Mouse (Mus musculus) lung, adult 2 months (tissue): ENCODE data around the gene Rpl29. TPM values are rescaled to one million over a fixed set of nuclear protein-coding genes. Genes with fewer than 3 reads are reported as not detected.

ENCODE experiments used
- DNase-seq: peaks from one replicate; pipeline ENCODE4 v3.0.0; 2022
- H3K4me1 ChIP-seq: fragments of 200-500 bp; 2 replicates; pipeline ENCODE4 v1.6.1; 2011; ENCODE audit warnings: low read length; ENCODE audit not compliant: control insufficient read depth, insufficient read depth
- H3K4me3 ChIP-seq: fragments of 200-500 bp; replicated peaks from 2 replicates; pipeline ENCODE3; 2011; ENCODE audit warnings: low read depth, mild to moderate bottlenecking, control low read depth, low read length; ENCODE audit errors: extremely low read depth
- CTCF ChIP-seq: fragments of 200-500 bp; IDR thresholded peaks from 2 replicates; pipeline ENCODE4 v1.5.1; 2011; ENCODE audit warnings: mild to moderate bottlenecking, low read length, control low read depth; ENCODE audit not compliant: insufficient read depth
- POLR2A ChIP-seq: fragments of 200-500 bp; IDR thresholded peaks from 2 replicates; pipeline ENCODE4 v1.6.1; 2011; ENCODE audit warnings: low read depth, mild to moderate bottlenecking, control low read depth, low read length, borderline replicate concordance; ENCODE audit errors: extremely low read depth
- WGBS: fragments of 180-500 bp; shearing (Covaris S2); methylation state at CpG from one replicate; pipeline ENCODE4 v1.1.7; 2018; 5-methylcytosine and 5-hydroxymethylcytosine counted together
- polyA plus RNA-seq: library from polyadenylated mRNA; depleted of rRNA; stranded (reverse); fragments of >200 nt; gene quantifications from 2 replicates; pipeline ENCODE4 v1.2.3, GENCODE M21; 2012

Gene Rpl29
- polyA plus RNA-seq, 1 experiment: 319 TPM

GRCm38 (mm10) chr9:106413606-106414005, 15.6 kb upstream of the Rpl29 start:
- Histone ChIP-seq H3K4me3 (no peak overlapping the region), H3K4me1 (peaks cover 7% of the 10 kb centered on the region)
- TF ChIP-seq CTCF: no peak
- no peak for TF ChIP-seq POLR2A
- no peak for DNase-seq
- 82% methylated on average over 5 of the region's 5 CpGs for WGBS

GRCm38 (mm10) chr9:106416826-106417225, 12.4 kb upstream of the Rpl29 start:
- no peak for DNase-seq
- WGBS: 93% methylated on average over 6 of the region's 6 CpGs
- Histone ChIP-seq H3K4me1 (peaks cover 9% of the 10 kb centered on the region), H3K4me3 (no peak overlapping the region)
- TF ChIP-seq CTCF (no peak), POLR2A (no peak)

GRCm38 (mm10) chr9:106417841-106418625, 11.2 kb upstream of the Rpl29 start:
- TF ChIP-seq CTCF: no peak
- TF ChIP-seq POLR2A: no peak
- peaks cover 9% of the 10 kb centered on the region for H3K4me1 ChIP-seq
- peak overlapping the region; percentile 6 for H3K4me3 ChIP-seq
- 16% methylated on average over 29 of the region's 29 CpGs for WGBS
- peak; percentile 57 for DNase-seq

DNA sequence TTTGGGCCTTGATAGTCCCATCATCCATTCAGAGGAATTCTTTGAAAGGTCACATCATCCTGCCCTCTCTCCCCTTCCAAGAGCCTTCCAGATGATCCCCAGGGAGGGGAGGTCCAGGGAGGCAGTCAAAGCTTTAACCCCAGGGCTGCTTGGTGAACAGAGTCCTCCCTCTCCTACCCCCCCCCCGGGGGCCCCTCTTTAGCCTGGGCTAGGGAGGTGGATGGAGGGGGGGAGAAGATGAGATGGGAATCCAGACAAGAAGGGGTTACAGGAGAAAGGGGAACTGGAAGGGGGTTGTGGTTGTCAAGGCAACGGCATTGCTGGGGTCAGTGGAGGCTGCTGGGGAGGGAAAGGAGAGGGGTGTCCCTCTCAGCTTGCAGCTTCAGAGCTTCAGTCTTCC, 8.6 kb upstream of the Rpl29 start:
- 4% methylated on average over 2 of the region's 2 CpGs for WGBS
- H3K4me1 ChIP-seq: peaks cover 9% of the 10 kb centered on the region
- TF ChIP-seq POLR2A: no peak
- no peak for TF ChIP-seq CTCF
- no peak for DNase-seq
- H3K4me3 ChIP-seq: no peak overlapping the region

- Histone ChIP-seq H3K4me3 (no peak overlapping the region), H3K4me1 (peaks cover 9% of the 10 kb centered on the region)
- 30% methylated on average over 18 of the region's 18 CpGs for WGBS
- TF ChIP-seq POLR2A (no peak), CTCF (no peak)
- no peak for DNase-seq
These were observed 8.0 kb upstream of the Rpl29 start for GRCm38 (mm10) chr9:106421033-106421864.

DNA sequence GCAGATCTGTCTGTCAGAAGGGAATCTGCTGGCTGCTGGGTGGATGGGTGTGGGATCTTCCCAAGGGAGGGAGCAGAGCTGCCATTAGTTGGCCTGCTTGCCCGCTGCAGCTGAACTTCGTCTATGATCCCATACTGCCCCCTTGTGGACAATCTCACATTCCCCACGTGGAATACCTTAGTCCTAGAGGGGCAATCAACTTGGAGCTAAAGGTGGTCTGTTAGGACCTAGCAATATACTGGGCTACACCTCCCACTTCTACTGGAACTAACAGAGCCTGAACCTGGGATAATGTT, 7.4 kb upstream of the Rpl29 start:
- Histone ChIP-seq H3K4me3 (no peak overlapping the region), H3K4me1 (peaks cover 9% of the 10 kb centered on the region)
- peak; percentile 83 for DNase-seq
- TF ChIP-seq POLR2A (no peak), CTCF (peak; percentile 91)
- WGBS: 0% methylated on average over 3 of the region's 3 CpGs

GRCm38 (mm10) chr9:106428719-106429220, 484 bp upstream of the Rpl29 start:
- DNase-seq: no peak
- Histone ChIP-seq H3K4me3 (peak overlapping the region; percentile 85), H3K4me1 (peaks cover 8% of the 10 kb centered on the region)
- TF ChIP-seq POLR2A (no peak), CTCF (no peak)
- 5% methylated on average over 11 of the region's 11 CpGs for WGBS

DNA sequence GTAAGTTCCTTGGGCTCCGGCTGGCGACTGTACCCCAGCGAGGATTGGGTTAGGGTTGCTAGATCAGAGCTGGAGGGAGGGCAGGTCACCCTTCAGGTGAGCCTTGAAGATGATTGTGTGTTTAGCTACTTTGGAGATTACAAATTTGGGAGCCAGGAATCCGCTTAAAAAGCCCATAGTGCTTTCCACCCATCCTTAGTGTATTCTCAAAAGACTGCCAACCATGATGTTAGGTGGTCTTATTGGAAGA, 686 bp downstream of the Rpl29 start:
- DNase-seq: no peak
- TF ChIP-seq CTCF (no peak), POLR2A (no peak)
- Histone ChIP-seq H3K4me3 (peak overlapping the region; percentile 78), H3K4me1 (peaks cover 8% of the 10 kb centered on the region)
- 3% methylated on average over 4 of the region's 4 CpGs for WGBS

DNA sequence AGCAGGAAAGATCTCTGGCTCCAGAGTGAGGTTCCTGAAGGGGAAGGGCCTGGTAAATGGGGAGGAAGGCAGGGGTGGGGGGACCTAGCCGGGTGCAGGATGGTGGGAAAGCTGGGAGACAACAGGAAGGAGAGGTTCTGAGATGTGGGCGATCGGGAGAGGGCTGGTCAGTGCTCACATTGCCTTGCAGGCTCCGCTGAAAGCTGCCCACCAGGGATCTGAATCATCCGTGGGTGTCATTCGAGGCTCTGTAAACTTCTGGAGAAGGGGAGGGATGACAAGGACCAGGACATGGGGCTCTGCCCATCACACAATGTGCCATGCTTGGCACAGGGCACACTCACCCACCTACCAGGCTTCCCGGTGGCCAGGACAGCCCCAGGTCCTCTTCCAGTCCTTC, 4.1 kb downstream of the Rpl29 start:
- DNase-seq: no peak
- 61% methylated on average over 7 of the region's 7 CpGs for WGBS
- Histone ChIP-seq H3K4me3 (no peak overlapping the region), H3K4me1 (peaks cover 11% of the 10 kb centered on the region)
- TF ChIP-seq POLR2A (no peak), CTCF (no peak)
